ENCODE assay signal across 11 mouse cellular contexts in genomic region chr8:108698101-108698660, GRCm38 (mm10).
DNase-seq lines count a peak whose midpoint lies in the region; ATAC-seq lines count a peak whose summit lies in the region.
"Had no signal": no experiment of that assay in that cellular context is flagged by ENCODE, and none has a peak within 500 bp of the region (broad histone marks: within the 10 kb centered on the region; RNA-seq: fewer than 3 reads in every experiment).

No protein-coding gene starts in this region.

- H3K4me2 ChIP-seq in forebrain, embryonic 15.5 days (replicated peaks): no peak overlapping the region
- H3K4me2 ChIP-seq in lung, embryonic 15.5 days: peak overlapping the region; percentile 30; the same call in 1 of the 2 replicates
- H3K4me2 ChIP-seq in neural tube, embryonic 12.5 days (replicated peaks): peak overlapping the region; percentile 22
- H3K4me2 ChIP-seq: liver, embryonic 15.5 days had no signal

- peak overlapping the region; percentile 38 for H3K4me3 ChIP-seq in forebrain, embryonic 10.5 days
- H3K4me3 ChIP-seq in forebrain, embryonic 15.5 days: no peak overlapping the region
- no peak overlapping the region for H3K4me3 ChIP-seq in lung, embryonic 15.5 days
- H3K4me3 ChIP-seq in limb, embryonic 10.5 days: peak overlapping the region; percentile 38
- no peak overlapping the region for H3K4me3 ChIP-seq in neural tube, embryonic 12.5 days
- H3K4me3 ChIP-seq: liver, embryonic 15.5 days had no signal

- H3K36me3 ChIP-seq in forebrain, embryonic 10.5 days (replicated peaks): no peaks in the 10 kb centered on the region
- no peaks in the 10 kb centered on the region for H3K36me3 ChIP-seq in forebrain, embryonic 15.5 days
- no peaks in the 10 kb centered on the region for H3K36me3 ChIP-seq in lung, embryonic 15.5 days
- no peaks in the 10 kb centered on the region for H3K36me3 ChIP-seq in limb, embryonic 10.5 days
- H3K36me3 ChIP-seq in neural tube, embryonic 12.5 days: no peaks in the 10 kb centered on the region
- H3K36me3 ChIP-seq: liver, embryonic 15.5 days had no signal

- no peaks in the 10 kb centered on the region for H3K9me3 ChIP-seq in forebrain, embryonic 10.5 days
- H3K9me3 ChIP-seq in forebrain, embryonic 15.5 days: no peaks in the 10 kb centered on the region
- no peaks in the 10 kb centered on the region for H3K9me3 ChIP-seq in lung, embryonic 15.5 days
- H3K9me3 ChIP-seq in limb, embryonic 10.5 days (replicated peaks): no peaks in the 10 kb centered on the region
- no peaks in the 10 kb centered on the region for H3K9me3 ChIP-seq in neural tube, embryonic 12.5 days
- H3K9me3 ChIP-seq: liver, embryonic 15.5 days had no signal

- H3K27me3 ChIP-seq in forebrain, embryonic 10.5 days (ENCODE audit: poor library complexity, severe bottlenecking): peaks cover 91% of the 10 kb centered on the region
- H3K27me3 ChIP-seq in forebrain, embryonic 15.5 days: peaks cover 83% of the 10 kb centered on the region
- peaks cover 54% of the 10 kb centered on the region for H3K27me3 ChIP-seq in lung, embryonic 15.5 days
- peaks cover 77% of the 10 kb centered on the region for H3K27me3 ChIP-seq in limb, embryonic 10.5 days (ENCODE audit: low read depth, poor library complexity, severe bottlenecking)
- peaks cover 45% of the 10 kb centered on the region for H3K27me3 ChIP-seq in neural tube, embryonic 12.5 days (replicated peaks)

- DNase-seq in forebrain, embryonic 10.5 days (ENCODE audit: extremely low spot score, low spot score): no peak
- DNase-seq in lung, postnatal 25 days (ENCODE audit: low spot score): no peak
- DNase-seq in limb, embryonic 10.5 days (ENCODE audit: low spot score): no peak
- no peak for DNase-seq in urinary bladder, postnatal 14 days (ENCODE audit: low spot score)
- no peak for DNase-seq in right cerebral cortex, adult 18-20 months
- DNase-seq: kidney, adult 11 months; layer of hippocampus, postnatal 36 days had no signal

- H3K4me1 ChIP-seq in forebrain, embryonic 10.5 days: peaks cover 84% of the 10 kb centered on the region
- peaks cover 36% of the 10 kb centered on the region for H3K4me1 ChIP-seq in forebrain, embryonic 15.5 days
- H3K4me1 ChIP-seq in lung, embryonic 15.5 days: peaks cover 55% of the 10 kb centered on the region
- peaks cover 80% of the 10 kb centered on the region for H3K4me1 ChIP-seq in limb, embryonic 10.5 days
- peaks cover 56% of the 10 kb centered on the region for H3K4me1 ChIP-seq in neural tube, embryonic 12.5 days

- 3% methylated on average over 5 of the region's 5 CpGs for WGBS in forebrain, embryonic 10.5 days
- WGBS in forebrain, embryonic 15.5 days: under 1% methylated on average over 5 of the region's 5 CpGs
- WGBS in lung, embryonic 15.5 days: 41% methylated on average over 5 of the region's 5 CpGs
- WGBS in limb, embryonic 10.5 days: 5% methylated on average over 5 of the region's 5 CpGs
- 3% methylated on average over 5 of the region's 5 CpGs for WGBS in neural tube, embryonic 12.5 days

- H3K9ac ChIP-seq in forebrain, embryonic 15.5 days (replicated peaks): no peak overlapping the region
- H3K9ac ChIP-seq in lung, embryonic 15.5 days: no peak overlapping the region
- no peak overlapping the region for H3K9ac ChIP-seq in neural tube, embryonic 12.5 days
- H3K9ac ChIP-seq: liver, embryonic 15.5 days had no signal

- no peak overlapping the region for H3K27ac ChIP-seq in forebrain, embryonic 10.5 days
- no peak overlapping the region for H3K27ac ChIP-seq in forebrain, embryonic 15.5 days (replicated peaks)
- H3K27ac ChIP-seq in lung, embryonic 15.5 days: no peak overlapping the region
- no peak overlapping the region for H3K27ac ChIP-seq in limb, embryonic 10.5 days
- no peak overlapping the region for H3K27ac ChIP-seq in neural tube, embryonic 12.5 days
- H3K27ac ChIP-seq: liver, embryonic 15.5 days had no signal

- ATAC-seq in forebrain, embryonic 15.5 days (replicated peaks): no peak
- no peak for ATAC-seq in lung, embryonic 15.5 days (ENCODE audit: borderline replicate concordance, extremely low read depth, low FRiP score, low TSS enrichment)
- no peak for ATAC-seq in neural tube, embryonic 12.5 days (ENCODE audit: low FRiP score, low read depth)

Comparison
In these comparisons a context has a peak if more than half of its experiments do, and no peak if none do; other contexts are left out.
1. H3K4me3 ChIP-seq: peak in forebrain, embryonic 10.5 days (single experiment) and limb, embryonic 10.5 days (single experiment); none in forebrain, embryonic 15.5 days (single experiment), lung, embryonic 15.5 days (single experiment) and neural tube, embryonic 12.5 days (single experiment).